Mouse (Mus musculus) kidney, adult 2 months (tissue): ENCODE data around the gene Ank.

Experiments used
- CTCF ChIP-seq: fragments of 200-500 bp; conservative IDR thresholded peaks from 2 replicates; pipeline ENCODE4 v1.5.1; 2011; ENCODE audit warnings: low read depth, mild to moderate bottlenecking, control low read depth, low read length, moderate library complexity, mixed read lengths; ENCODE audit not compliant: insufficient read depth, insufficient read length
- POLR2A ChIP-seq: fragments of 200-500 bp; IDR thresholded peaks from one replicate; pipeline ENCODE4 v1.6.1; 2011; ENCODE audit warnings: low read depth, low read length, control low read depth

- TF ChIP-seq POLR2A (no peak), CTCF (no peak)
These were observed 100.9 kb downstream of the Ank start for GRCm38 (mm10) chr15:27567356-27567755.
